Mouse (Mus musculus) hindbrain, embryonic 10.5 days (tissue): ENCODE measurements around the gene Atp6v1b1. TPM values are rescaled to one million over a fixed set of nuclear protein-coding genes. Genes with fewer than 3 reads are reported as not detected.

Experiments used
- DNase-seq: peaks from one replicate; pipeline ENCODE4 v3.0.0-alpha.2; 2017; ENCODE audit warnings: low spot score
- H3K27ac ChIP-seq: fragments of 300-500 bp; sonication (generic); 2 replicates; pipeline ENCODE4 v1.5.1; 2016; ENCODE audit warnings: mild to moderate bottlenecking, moderate library complexity
- H3K27me3 ChIP-seq: fragments of 300-500 bp; sonication (generic); 2 replicates; pipeline ENCODE4 v1.6.1; 2016; ENCODE audit warnings: mild to moderate bottlenecking; ENCODE audit not compliant: poor library complexity, insufficient read depth, severe bottlenecking
- H3K36me3 ChIP-seq: fragments of 300-500 bp; sonication (generic); 2 replicates; pipeline ENCODE4 v1.6.1; 2016; ENCODE audit warnings: mild to moderate bottlenecking, moderate library complexity
- H3K4me1 ChIP-seq: fragments of 300-500 bp; sonication (generic); replicated peaks from 2 replicates; pipeline ENCODE4 v1.6.1; 2016; ENCODE audit warnings: mild to moderate bottlenecking
- H3K4me3 ChIP-seq: fragments of 300-500 bp; sonication (generic); 2 replicates; pipeline ENCODE4 v1.5.1; 2016; ENCODE audit warnings: mild to moderate bottlenecking, moderate library complexity
- H3K9me3 ChIP-seq: fragments of 300-500 bp; sonication (generic); 2 replicates; pipeline ENCODE4 v1.6.1; 2016; ENCODE audit warnings: mild to moderate bottlenecking, moderate library complexity
- WGBS: fragments of 180-500 bp; shearing (Covaris S2); methylation state at CpG from one replicate; pipeline ENCODE4 v1.1.7; 2016; 5-methylcytosine and 5-hydroxymethylcytosine counted together
- polyA plus RNA-seq: library from polyadenylated mRNA; unstranded; fragments of >200 nt; fragmentation: Nextera tagmentation; extraction: Ambion mirVana; gene quantifications from 2 replicates; pipeline ENCODE4 v1.2.1, GENCODE M21; 2016

Gene Atp6v1b1
- polyA plus RNA-seq, 1 experiment from 2014 or later = not detected

GRCm38 (mm10) chr6:83707738-83708510 is 34.9 kb upstream of the Atp6v1b1 start:
- Histone ChIP-seq H3K4me1 (peaks cover 27% of the 10 kb centered on the region), H3K4me3 (no peak overlapping the region), H3K36me3 (no peaks in the 10 kb centered on the region), H3K27ac (no peak overlapping the region), H3K27me3 (peaks cover 100% of the 10 kb centered on the region), H3K9me3 (no peaks in the 10 kb centered on the region)
- WGBS = 7% methylated on average over 6 of the region's 6 CpGs
- DNase-seq = no peak

GRCm38 (mm10) chr6:83710361-83711066 is 32.3 kb upstream of the Atp6v1b1 start:
- H3K4me1 ChIP-seq = peaks cover 30% of the 10 kb centered on the region
- WGBS = under 1% methylated on average over 32 of the region's 32 CpGs
- H3K9me3 ChIP-seq = no peaks in the 10 kb centered on the region
- peaks cover 100% of the 10 kb centered on the region for H3K27me3 ChIP-seq
- H3K27ac ChIP-seq = no peak overlapping the region
- no peaks in the 10 kb centered on the region for H3K36me3 ChIP-seq
- H3K4me3 ChIP-seq = peak overlapping the region; percentile 58
- DNase-seq = peak; percentile 40

GRCm38 (mm10) chr6:83711067-83711675 is 31.6 kb upstream of the Atp6v1b1 start, which contains the start of gene Vax2:
Gene Vax2, plus strand, starts transcription at chr6:83711264.
- peaks cover 34% of the 10 kb centered on the region for H3K4me1 ChIP-seq
- 0 out of 2 replicates have a peak within 1 kb of the TSS, but pooled peaks have one; percentile 53 for H3K27ac ChIP-seq
- DNase-seq = peak; percentile 92
- H3K36me3 ChIP-seq = no peaks in the 10 kb centered on the region
- H3K4me3 ChIP-seq = peak within 1 kb of the TSS; percentile 58
- H3K27me3 ChIP-seq = peaks cover 100% of the 10 kb centered on the region
- H3K9me3 ChIP-seq = no peaks in the 10 kb centered on the region
- under 1% methylated on average over 46 of the region's 46 CpGs for WGBS

GRCm38 (mm10) chr6:83711725-83712475 is 30.9 kb upstream of the Atp6v1b1 start:
- H3K4me1 ChIP-seq = peaks cover 34% of the 10 kb centered on the region
- DNase-seq = peak; percentile 49
- no peaks in the 10 kb centered on the region for H3K9me3 ChIP-seq
- H3K27ac ChIP-seq = 0 out of 2 replicates have a peak overlapping the region, but pooled peaks have one; percentile 53
- H3K27me3 ChIP-seq = peaks cover 100% of the 10 kb centered on the region
- H3K4me3 ChIP-seq = peak overlapping the region; percentile 58
- no peaks in the 10 kb centered on the region for H3K36me3 ChIP-seq
- under 1% methylated on average over 45 of the region's 45 CpGs for WGBS

DNA sequence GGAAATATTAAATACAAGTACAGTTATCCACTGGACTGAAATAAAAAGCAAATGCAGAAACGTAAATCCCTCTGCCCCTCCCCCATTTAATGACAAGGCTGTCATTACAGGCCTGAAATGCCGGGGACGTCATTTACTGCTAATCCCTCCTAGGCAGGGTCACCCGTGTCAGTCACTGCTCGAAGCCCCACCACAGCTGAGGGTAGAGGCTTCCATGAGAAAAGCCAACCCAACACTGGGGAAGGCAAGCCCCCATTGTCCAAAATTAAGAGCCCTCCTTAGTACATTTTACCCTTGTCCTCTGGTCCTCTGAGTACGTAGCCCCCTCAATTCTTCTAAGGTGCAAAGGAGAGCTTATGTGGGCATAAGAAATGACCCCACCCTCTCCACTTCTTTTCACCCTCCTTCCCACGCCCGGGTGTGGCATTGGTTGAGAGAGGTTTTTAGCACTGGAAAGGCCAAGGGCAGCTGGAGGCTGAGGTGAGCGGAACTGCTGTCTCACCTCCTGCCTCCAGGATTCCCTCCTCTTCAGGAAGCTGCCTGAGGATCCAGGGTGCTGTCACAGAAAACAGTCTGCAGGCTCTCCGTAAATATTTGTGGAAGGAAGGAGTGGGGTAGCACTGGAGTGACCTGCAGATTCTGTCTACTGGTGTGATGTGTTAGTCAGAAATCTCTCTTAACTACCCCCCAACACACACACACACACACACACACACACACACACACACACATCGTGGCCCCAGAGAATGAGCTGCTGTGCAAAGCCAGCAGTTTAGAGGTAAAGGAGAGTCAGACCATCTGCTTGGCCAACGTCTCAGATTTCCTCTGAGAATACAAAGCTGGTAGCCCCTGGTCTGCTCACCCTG is 29.3 kb upstream of the Atp6v1b1 start:
- H3K36me3 ChIP-seq = no peaks in the 10 kb centered on the region
- no peaks in the 10 kb centered on the region for H3K9me3 ChIP-seq
- WGBS = 3% methylated on average over 12 of the region's 12 CpGs
- peaks cover 34% of the 10 kb centered on the region for H3K4me1 ChIP-seq
- H3K27me3 ChIP-seq = peaks cover 100% of the 10 kb centered on the region
- DNase-seq = peak; percentile 28
- no peak overlapping the region for H3K4me3 ChIP-seq
- no peak overlapping the region for H3K27ac ChIP-seq

DNA sequence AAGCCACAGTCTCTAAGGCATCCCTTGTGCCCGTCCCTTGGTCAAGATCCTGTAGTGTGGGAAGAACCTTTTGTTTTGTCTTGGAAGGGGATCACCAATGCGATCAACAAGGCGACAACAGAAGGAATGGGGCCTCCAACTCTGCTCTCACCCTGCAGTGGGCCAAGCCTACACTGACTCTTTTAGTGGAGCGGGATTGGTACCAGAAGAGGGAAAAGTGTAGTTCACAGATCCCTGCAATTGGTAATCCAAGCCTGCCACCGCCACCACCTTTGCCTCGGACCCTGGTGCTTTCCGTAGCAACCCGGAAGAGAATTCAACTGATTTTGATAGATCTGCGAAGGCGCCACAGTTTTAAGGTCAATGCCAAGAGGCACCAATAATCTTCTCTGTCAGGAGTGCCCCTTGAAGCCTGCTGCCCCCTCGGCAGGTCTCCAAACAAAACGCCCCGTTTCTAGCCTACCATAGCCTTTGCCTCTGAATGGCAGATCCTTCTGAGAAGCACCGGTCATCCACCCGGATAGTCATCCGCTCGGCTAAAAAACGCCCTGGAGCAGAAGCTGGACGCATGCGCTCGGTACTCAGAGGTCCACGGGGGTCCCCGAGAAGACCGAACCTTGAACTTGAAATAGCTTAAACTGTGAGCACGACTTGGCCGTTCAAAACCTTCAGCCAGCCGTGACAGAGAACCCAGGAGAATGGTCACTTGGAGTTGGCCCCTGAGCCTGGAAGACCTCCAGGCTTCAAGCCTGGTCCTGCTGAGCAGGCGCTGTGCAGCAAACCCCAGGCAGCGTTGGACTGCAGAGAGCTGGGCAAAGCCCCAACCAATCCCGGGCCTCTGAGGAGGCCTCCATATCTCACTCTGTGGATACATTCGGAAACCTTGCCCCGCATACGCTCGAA is 28.3 kb upstream of the Atp6v1b1 start:
- 2% methylated on average over 34 of the region's 34 CpGs for WGBS
- H3K4me3 ChIP-seq = peak overlapping the region; percentile 9; the same call in 1 of the 2 replicates

GRCm38 (mm10) chr6:83715461-83716196 is 27.2 kb upstream of the Atp6v1b1 start:
- Histone ChIP-seq H3K36me3 (no peaks in the 10 kb centered on the region), H3K4me3 (no peak overlapping the region), H3K27ac (no peak overlapping the region), H3K27me3 (peaks cover 100% of the 10 kb centered on the region), H3K9me3 (no peaks in the 10 kb centered on the region), H3K4me1 (peaks cover 26% of the 10 kb centered on the region)
- WGBS = under 1% methylated on average over 30 of the region's 30 CpGs
- DNase-seq = peak; percentile 67

More for the DNA sequence above, 28.3 kb upstream of the Atp6v1b1 start:
- H3K27ac ChIP-seq = no peak overlapping the region
- no peaks in the 10 kb centered on the region for H3K36me3 ChIP-seq
- H3K9me3 ChIP-seq = no peaks in the 10 kb centered on the region
- DNase-seq = peak; percentile 63
- H3K27me3 ChIP-seq = peaks cover 100% of the 10 kb centered on the region
- peaks cover 34% of the 10 kb centered on the region for H3K4me1 ChIP-seq

DNA sequence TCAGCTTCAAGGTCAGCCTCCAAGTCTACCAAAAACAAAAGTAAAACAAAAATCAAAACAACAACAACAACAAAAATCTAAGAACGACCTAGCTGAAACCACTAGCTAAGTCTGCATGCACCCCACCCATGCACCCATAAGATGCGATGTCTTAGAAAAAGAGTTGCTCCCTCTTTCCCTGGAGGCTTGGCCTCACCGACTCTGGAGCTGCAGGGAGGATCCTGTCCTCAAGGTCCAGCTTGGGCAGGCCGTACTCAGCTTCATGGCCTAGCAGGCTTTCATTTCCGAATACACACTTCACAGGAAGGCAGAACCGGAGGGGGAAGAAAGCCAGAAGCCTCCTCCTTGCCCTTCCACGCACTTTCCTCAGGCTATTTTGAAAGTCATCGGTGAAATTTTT is 25.8 kb upstream of the Atp6v1b1 start:
- Histone ChIP-seq H3K36me3 (no peaks in the 10 kb centered on the region), H3K4me3 (no peak overlapping the region), H3K27me3 (peaks cover 100% of the 10 kb centered on the region), H3K4me1 (peaks cover 12% of the 10 kb centered on the region), H3K27ac (no peak overlapping the region), H3K9me3 (no peaks in the 10 kb centered on the region)
- WGBS = under 1% methylated on average over 8 of the region's 8 CpGs
- no peak for DNase-seq

GRCm38 (mm10) chr6:83722526-83722925 is 20.3 kb upstream of the Atp6v1b1 start:
- DNase-seq = no peak

DNA sequence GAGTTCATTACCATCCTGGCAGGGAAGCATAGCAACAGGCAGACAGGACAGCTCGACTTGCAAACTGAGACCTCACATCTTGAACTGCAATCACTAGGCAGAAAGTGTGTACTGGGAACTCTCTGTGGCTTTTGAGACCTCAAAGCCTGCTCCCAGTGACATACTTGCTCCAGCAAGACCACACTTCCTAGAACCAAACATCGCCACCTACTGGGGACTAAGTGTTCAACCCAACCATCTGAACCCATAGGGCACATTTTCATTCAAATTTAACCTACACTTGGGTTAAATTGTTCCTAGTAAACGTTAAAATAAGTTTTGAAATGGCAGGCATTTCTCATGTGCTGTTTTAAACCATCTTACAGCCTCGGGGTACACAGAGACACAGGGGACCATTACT is 15.6 kb upstream of the Atp6v1b1 start:
- WGBS = 44% methylated on average over 4 of the region's 4 CpGs
- Histone ChIP-seq H3K9me3 (no peaks in the 10 kb centered on the region), H3K27me3 (peaks cover 58% of the 10 kb centered on the region), H3K4me1 (no peaks in the 10 kb centered on the region), H3K4me3 (no peak overlapping the region), H3K36me3 (no peaks in the 10 kb centered on the region), H3K27ac (no peak overlapping the region)
- DNase-seq = no peak

More at GRCm38 (mm10) chr6:83722526-83722925, 20.3 kb upstream of the Atp6v1b1 start:
- peaks cover 77% of the 10 kb centered on the region for H3K27me3 ChIP-seq
- H3K9me3 ChIP-seq = no peaks in the 10 kb centered on the region
- WGBS = 21% methylated on average over 6 of the region's 6 CpGs
- H3K4me1 ChIP-seq = no peaks in the 10 kb centered on the region
- H3K36me3 ChIP-seq = no peaks in the 10 kb centered on the region
- H3K27ac ChIP-seq = no peak overlapping the region
- H3K4me3 ChIP-seq = no peak overlapping the region
